In the genomic region with DNA sequence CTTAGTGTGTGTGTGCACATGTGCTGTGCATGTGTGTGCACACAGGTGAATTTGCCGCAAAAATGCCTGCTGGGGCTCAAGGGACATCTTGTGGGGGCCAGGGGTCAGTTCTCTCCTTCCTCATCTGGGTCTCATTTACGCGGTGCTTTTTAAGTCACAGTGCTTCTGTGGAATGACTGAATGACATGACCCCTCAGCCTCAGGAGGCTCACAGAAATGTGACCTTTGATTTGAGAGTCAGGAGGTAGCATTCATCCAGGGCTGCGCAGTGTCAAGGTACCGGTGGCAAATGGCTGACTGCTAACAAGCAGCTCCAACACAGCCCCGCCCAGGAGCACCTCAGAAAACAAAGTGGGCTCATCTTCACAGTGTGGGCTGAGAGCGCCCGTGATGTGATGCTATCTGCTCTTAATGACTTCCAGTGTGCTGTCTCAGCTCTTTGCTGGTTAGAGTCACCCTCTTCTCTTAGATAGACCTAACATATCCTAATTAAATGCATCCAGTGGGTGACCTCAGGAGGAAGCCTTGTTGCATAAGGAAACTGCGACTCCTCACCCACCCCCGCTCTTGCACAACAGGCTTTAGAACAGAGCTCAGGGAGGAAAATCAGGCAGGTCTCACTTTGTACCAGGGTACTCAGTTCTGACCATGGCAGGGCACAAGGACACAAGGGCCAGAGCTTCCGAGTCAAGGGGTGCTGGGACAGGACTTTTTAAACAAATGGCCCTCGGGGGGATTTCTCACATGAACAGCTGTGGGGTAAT, we compare ENCODE assay signal across 12 mouse cellular contexts.
DNase-seq lines count a peak whose midpoint lies in the region; ATAC-seq lines count a peak whose summit lies in the region.
"Had no signal": no experiment of that assay in that cellular context is flagged by ENCODE, and none has a peak within 500 bp of the region (broad histone marks: within the 10 kb centered on the region; RNA-seq: fewer than 3 reads in every experiment).

No protein-coding gene starts in this region.

- peak; percentile 61 for DNase-seq in adrenal gland, postnatal 14 days
- no peak for DNase-seq in adrenal gland, postnatal 25 days
- DNase-seq in urinary bladder, postnatal 14 days (ENCODE audit: low spot score), result peak; percentile 19
- DNase-seq in urinary bladder, adult 2 months (ENCODE audit: low spot score), result no peak
- peak; percentile 73 for DNase-seq in limb, embryonic 10.5 days (ENCODE audit: low spot score)
- DNase-seq in yolk sac, embryonic 10.5 days (ENCODE audit: low spot score), result peak; percentile 48
- DNase-seq: cerebellum, postnatal 14 days; kidney, postnatal 10 days had no signal

- peaks cover 62% of the 10 kb centered on the region for H3K4me1 ChIP-seq in limb, embryonic 10.5 days
- 0 out of 2 replicates have a peak, but pooled peaks cover 5% of the 10 kb centered on the region for H3K4me1 ChIP-seq in forebrain, embryonic 12.5 days
- peaks cover 5% of the 10 kb centered on the region; the same call in 1 of the 2 replicates for H3K4me1 ChIP-seq in midbrain, embryonic 13.5 days (replicated peaks)

- no peak for ATAC-seq in forebrain, embryonic 12.5 days (ENCODE audit: low FRiP score)
- ATAC-seq in midbrain, embryonic 13.5 days, result no peak

- peak overlapping the region; percentile 17; the same call in 1 of the 2 replicates for H3K4me3 ChIP-seq in limb, embryonic 10.5 days
- no peak overlapping the region for H3K4me3 ChIP-seq in forebrain, embryonic 12.5 days (replicated peaks)
- no peak overlapping the region for H3K4me3 ChIP-seq in midbrain, embryonic 13.5 days (replicated peaks)
- H3K4me3 ChIP-seq: heart, embryonic 12.5 days; hindbrain, embryonic 15.5 days had no signal

- no peak overlapping the region for H3K9ac ChIP-seq in forebrain, embryonic 12.5 days
- H3K9ac ChIP-seq in midbrain, embryonic 13.5 days (replicated peaks), result no peak overlapping the region
- H3K9ac ChIP-seq: heart, embryonic 12.5 days; hindbrain, embryonic 15.5 days had no signal

- no peaks in the 10 kb centered on the region for H3K9me3 ChIP-seq in limb, embryonic 10.5 days (replicated peaks)
- no peaks in the 10 kb centered on the region for H3K9me3 ChIP-seq in forebrain, embryonic 12.5 days
- H3K9me3 ChIP-seq in midbrain, embryonic 13.5 days, result no peaks in the 10 kb centered on the region
- H3K9me3 ChIP-seq: heart, embryonic 12.5 days; hindbrain, embryonic 15.5 days had no signal

- H3K36me3 ChIP-seq in limb, embryonic 10.5 days, result no peaks in the 10 kb centered on the region
- no peaks in the 10 kb centered on the region for H3K36me3 ChIP-seq in forebrain, embryonic 12.5 days (replicated peaks)
- H3K36me3 ChIP-seq in midbrain, embryonic 13.5 days, result no peaks in the 10 kb centered on the region
- H3K36me3 ChIP-seq: heart, embryonic 12.5 days; hindbrain, embryonic 15.5 days had no signal

- H3K27me3 ChIP-seq in limb, embryonic 10.5 days (ENCODE audit: low read depth, poor library complexity, severe bottlenecking), result no peaks in the 10 kb centered on the region
- H3K27me3 ChIP-seq in forebrain, embryonic 12.5 days, result no peaks in the 10 kb centered on the region
- no peaks in the 10 kb centered on the region for H3K27me3 ChIP-seq in midbrain, embryonic 13.5 days
- H3K27me3 ChIP-seq: hindbrain, embryonic 15.5 days had no signal

- H3K4me2 ChIP-seq in forebrain, embryonic 12.5 days, result no peak overlapping the region
- H3K4me2 ChIP-seq in midbrain, embryonic 13.5 days (replicated peaks), result no peak overlapping the region
- H3K4me2 ChIP-seq: heart, embryonic 12.5 days; hindbrain, embryonic 15.5 days had no signal

- H3K27ac ChIP-seq in limb, embryonic 10.5 days, result peak overlapping the region; percentile 62
- no peak overlapping the region for H3K27ac ChIP-seq in forebrain, embryonic 12.5 days
- no peak overlapping the region for H3K27ac ChIP-seq in midbrain, embryonic 13.5 days
- H3K27ac ChIP-seq: hindbrain, embryonic 15.5 days had no signal

- 23% methylated on average over 12 of the region's 12 CpGs for WGBS in limb, embryonic 10.5 days
- WGBS in forebrain, embryonic 12.5 days, result 72% methylated on average over 12 of the region's 12 CpGs
- WGBS in midbrain, embryonic 13.5 days, result 76% methylated on average over 12 of the region's 12 CpGs

Comparison
In these comparisons a context has a peak if more than half of its experiments do, and no peak if none do; other contexts are left out.
1. DNase-seq: peak in adrenal gland, postnatal 14 days (single experiment), urinary bladder, postnatal 14 days (single experiment), limb, embryonic 10.5 days (single experiment) and yolk sac, embryonic 10.5 days (single experiment); none in adrenal gland, postnatal 25 days (single experiment) and urinary bladder, adult 2 months (single experiment).